Mouse (Mus musculus): ENCODE measurements around the gene Ccdc51.

- TF ChIP-seq POLR2A (IDR thresholded peaks at IDR 0.05; ENCODE audit: insufficient read depth, low read depth, low read length): no peak
- no peak for TF ChIP-seq CTCF (IDR thresholded peaks at IDR 0.05; ENCODE audit: insufficient read depth, low read depth, low read length)
Observed at GRCm38 (mm10) chr9:109113331-109113730, 31.0 kb downstream of the Ccdc51 start.

Data from olfactory bulb, adult 2 months (tissue).